Mouse (Mus musculus): ENCODE data around the gene Ube2q1. TPM values are rescaled to one million over a fixed set of nuclear protein-coding genes. Genes with fewer than 3 reads are reported as not detected.
A peak's percentile ranks its signal among the peaks of the same experiment; 100 is the strongest.

Gene Ube2q1
- polyA plus RNA-seq (2016; fragmentation: Nextera tagmentation; extraction: Ambion mirVana), result 15.6 and 16.0 TPM in 2 replicates

- peak within 1 kb of the TSS; percentile 89 for H3K4me3 ChIP-seq
- H3K27ac ChIP-seq, result peak within 1 kb of the TSS; percentile 99
- WGBS, result under 1% methylated on average over 82 of the region's 90 CpGs
- peaks cover 32% of the 10 kb centered on the region for H3K36me3 ChIP-seq
- no peaks in the 10 kb centered on the region for H3K9me3 ChIP-seq (replicated peaks)
- peaks cover 38% of the 10 kb centered on the region for H3K4me1 ChIP-seq
- H3K27me3 ChIP-seq (ENCODE audit: low read depth, poor library complexity, severe bottlenecking), result no peaks in the 10 kb centered on the region
- DNase-seq (ENCODE audit: low spot score), result peak; percentile 97
These were observed at the start of gene Ube2q1 for GRCm38 (mm10) chr3:89772968-89773709. Gene Ube2q1, plus strand, starts transcription at chr3:89773616.

- H3K27ac ChIP-seq, result no peak overlapping the region
- H3K36me3 ChIP-seq, result no peaks in the 10 kb centered on the region
- peaks cover 18% of the 10 kb centered on the region for H3K4me1 ChIP-seq
- no peaks in the 10 kb centered on the region for H3K9me3 ChIP-seq (replicated peaks)
- WGBS, result 28% methylated on average over 4 of the region's 4 CpGs
- no peak overlapping the region for H3K4me3 ChIP-seq
- no peaks in the 10 kb centered on the region for H3K27me3 ChIP-seq (ENCODE audit: low read depth, poor library complexity, severe bottlenecking)
- DNase-seq (ENCODE audit: low spot score), result no peak
These were observed 46.4 kb upstream of the Ube2q1 start for GRCm38 (mm10) chr3:89727028-89727427.

DNA sequence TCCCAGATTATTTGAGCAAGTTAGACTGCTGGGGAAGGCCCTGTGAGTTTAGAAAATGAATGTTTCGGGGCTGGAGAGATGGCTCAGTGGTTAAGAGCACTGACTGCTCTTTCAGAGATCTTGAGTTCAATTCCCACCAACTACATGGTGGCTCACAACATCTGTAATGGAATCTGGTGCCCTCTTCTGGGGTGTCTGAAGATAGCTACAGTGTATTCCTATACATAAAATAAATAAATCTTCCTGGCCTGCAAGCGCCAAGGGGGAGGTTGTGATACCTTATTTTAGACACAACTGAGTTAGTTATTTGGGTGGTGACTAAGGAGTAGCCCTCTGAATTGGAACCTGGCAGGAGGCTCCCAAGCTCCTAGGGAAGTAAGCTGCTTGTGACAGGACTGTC, 44.6 kb upstream of the Ube2q1 start:
- 87% methylated on average over 2 of the region's 2 CpGs for WGBS
- Histone ChIP-seq H3K9me3 (replicated peaks) (no peaks in the 10 kb centered on the region), H3K4me3 (no peak overlapping the region), H3K27ac (no peak overlapping the region), H3K36me3 (no peaks in the 10 kb centered on the region), H3K4me1 (peaks cover 18% of the 10 kb centered on the region), H3K27me3 (ENCODE audit: low read depth, poor library complexity, severe bottlenecking) (no peaks in the 10 kb centered on the region)
- no peak for DNase-seq (ENCODE audit: low spot score)

DNA sequence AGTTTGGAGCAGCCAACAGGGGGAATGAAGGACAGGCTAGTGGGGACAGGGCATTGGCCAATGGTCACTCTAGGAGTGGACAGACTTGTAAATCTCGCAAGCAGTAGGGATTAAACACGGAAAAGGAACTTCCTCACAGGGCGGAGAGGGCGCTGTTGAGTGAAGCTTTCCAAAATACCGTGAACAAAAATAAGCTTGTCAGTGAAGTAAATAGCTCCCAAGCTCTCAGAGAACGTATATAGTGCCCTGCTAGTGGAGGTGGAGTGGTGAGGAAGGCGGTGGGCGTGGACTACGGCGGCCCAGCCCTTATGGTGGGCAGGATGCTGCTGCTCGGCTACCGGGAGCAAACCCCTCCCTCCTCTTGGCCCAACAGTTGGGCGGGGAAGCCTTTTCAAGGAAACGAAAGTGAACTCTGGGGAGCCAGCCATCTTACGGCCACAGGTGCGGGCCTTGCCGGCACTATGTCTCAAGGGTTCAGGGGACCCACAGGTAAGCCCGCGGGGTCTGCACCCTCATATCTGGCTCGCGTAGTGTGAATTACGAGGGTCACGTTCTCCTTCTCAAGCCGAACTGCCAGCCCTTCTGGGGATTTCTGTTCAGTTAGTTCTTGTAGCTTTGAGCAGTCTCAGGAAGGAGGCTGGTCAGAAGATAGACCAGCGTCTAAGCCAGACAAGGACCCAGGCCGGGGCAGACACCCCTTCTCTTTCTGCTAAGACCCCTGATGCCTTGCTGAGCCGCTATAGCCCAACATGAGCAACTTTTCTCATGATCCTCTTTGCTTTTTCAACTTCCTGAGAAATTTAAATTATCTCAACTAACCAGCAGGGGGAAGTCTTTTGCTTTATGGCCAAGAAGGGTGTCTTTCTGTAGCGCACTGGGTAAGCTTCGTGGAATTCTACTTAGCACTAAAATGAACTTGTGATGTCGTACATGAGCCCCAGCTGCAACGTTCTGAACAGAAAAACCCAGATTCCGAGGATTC, 42.8 kb upstream of the Ube2q1 start:
- no peaks in the 10 kb centered on the region for H3K27me3 ChIP-seq (ENCODE audit: low read depth, poor library complexity, severe bottlenecking)
- H3K4me3 ChIP-seq, result peak overlapping the region; percentile 64
- H3K9me3 ChIP-seq (replicated peaks), result no peaks in the 10 kb centered on the region
- DNase-seq (ENCODE audit: low spot score), result peak; percentile 76
- H3K36me3 ChIP-seq, result peaks cover 7% of the 10 kb centered on the region
- 5% methylated on average over 32 of the region's 32 CpGs for WGBS
- peaks cover 18% of the 10 kb centered on the region for H3K4me1 ChIP-seq
- H3K27ac ChIP-seq, result peak overlapping the region; percentile 78

- 88% methylated on average over 4 of the region's 4 CpGs for WGBS
These were observed 41.3 kb upstream of the Ube2q1 start for GRCm38 (mm10) chr3:89732091-89732490.

DNA sequence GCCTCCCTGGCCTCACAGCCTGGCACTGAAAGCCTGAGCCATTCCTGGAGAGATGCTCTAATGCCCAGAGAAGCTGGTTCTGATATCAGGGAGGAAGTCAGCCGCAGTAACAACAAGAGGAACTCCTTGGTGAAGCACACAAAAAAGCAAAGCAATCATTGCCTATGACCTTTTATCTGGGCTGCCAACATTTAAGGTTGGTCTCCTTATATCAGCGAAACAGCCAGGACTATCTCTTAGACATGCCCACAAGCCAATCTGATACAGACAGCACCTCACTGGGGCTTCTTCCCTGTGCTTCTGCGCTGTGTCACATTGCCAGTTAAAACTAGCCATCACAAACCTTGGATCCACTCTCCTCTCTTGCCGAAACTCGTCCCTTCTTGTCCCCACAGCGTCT, 34.9 kb upstream of the Ube2q1 start:
- no peak overlapping the region for H3K4me3 ChIP-seq
- peaks cover 81% of the 10 kb centered on the region for H3K36me3 ChIP-seq
- WGBS, result 92% methylated on average over 6 of the region's 6 CpGs
- no peaks in the 10 kb centered on the region for H3K9me3 ChIP-seq (replicated peaks)
- H3K27ac ChIP-seq, result no peak overlapping the region
- no peak for DNase-seq (ENCODE audit: low spot score)
- no peaks in the 10 kb centered on the region for H3K27me3 ChIP-seq (ENCODE audit: low read depth, poor library complexity, severe bottlenecking)
- no peaks in the 10 kb centered on the region for H3K4me1 ChIP-seq

More at GRCm38 (mm10) chr3:89732091-89732490, 41.3 kb upstream of the Ube2q1 start:
- no peak for DNase-seq (ENCODE audit: low spot score)
- Histone ChIP-seq H3K27ac (no peak overlapping the region), H3K9me3 (replicated peaks) (no peaks in the 10 kb centered on the region), H3K4me3 (no peak overlapping the region), H3K27me3 (ENCODE audit: low read depth, poor library complexity, severe bottlenecking) (no peaks in the 10 kb centered on the region), H3K4me1 (peaks cover 18% of the 10 kb centered on the region), H3K36me3 (peaks cover 21% of the 10 kb centered on the region)

GRCm38 (mm10) chr3:89752307-89752706, 21.1 kb upstream of the Ube2q1 start:
- Histone ChIP-seq H3K4me3 (no peak overlapping the region), H3K27me3 (ENCODE audit: low read depth, poor library complexity, severe bottlenecking) (no peaks in the 10 kb centered on the region), H3K27ac (no peak overlapping the region), H3K9me3 (replicated peaks) (no peaks in the 10 kb centered on the region), H3K36me3 (peaks cover 55% of the 10 kb centered on the region), H3K4me1 (peaks cover 19% of the 10 kb centered on the region)
- 79% methylated on average over 1 of the region's 1 CpGs for WGBS
- DNase-seq (ENCODE audit: low spot score), result no peak

- DNase-seq (ENCODE audit: low spot score), result no peak
- WGBS, result 78% methylated on average over 6 of the region's 6 CpGs
- H3K27ac ChIP-seq, result no peak overlapping the region
- no peak overlapping the region for H3K4me3 ChIP-seq
- peaks cover 28% of the 10 kb centered on the region for H3K36me3 ChIP-seq
- peaks cover 13% of the 10 kb centered on the region for H3K4me1 ChIP-seq
- no peaks in the 10 kb centered on the region for H3K27me3 ChIP-seq (ENCODE audit: low read depth, poor library complexity, severe bottlenecking)
- H3K9me3 ChIP-seq (replicated peaks), result no peaks in the 10 kb centered on the region
These were observed 18.1 kb upstream of the Ube2q1 start for GRCm38 (mm10) chr3:89755283-89755682.

DNA sequence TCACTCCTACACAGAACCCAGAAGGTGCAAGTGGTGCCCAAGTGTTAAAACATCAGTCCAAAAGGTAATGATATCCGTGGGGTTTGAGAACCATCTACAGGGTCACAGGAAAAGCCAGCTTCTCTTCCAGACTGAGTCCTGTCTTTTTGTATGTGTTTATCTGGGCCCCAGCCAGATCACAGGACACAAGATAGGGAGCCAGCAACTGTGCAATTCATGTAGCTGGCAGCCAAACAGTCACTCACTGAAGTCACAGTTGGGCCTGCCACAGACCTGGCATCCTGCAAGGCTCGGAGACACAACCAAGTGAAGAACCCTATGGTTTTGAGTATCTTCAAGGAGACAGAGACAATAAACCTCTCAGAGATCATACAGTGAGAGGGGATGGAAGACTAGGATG, 15.6 kb upstream of the Ube2q1 start:
- no peak for DNase-seq (ENCODE audit: low spot score)
- Histone ChIP-seq H3K9me3 (replicated peaks) (no peaks in the 10 kb centered on the region), H3K27ac (no peak overlapping the region), H3K4me1 (peaks cover 18% of the 10 kb centered on the region), H3K36me3 (peaks cover 2% of the 10 kb centered on the region; the same call in 1 of the 2 replicates), H3K27me3 (ENCODE audit: low read depth, poor library complexity, severe bottlenecking) (0 out of 2 replicates have a peak, but pooled peaks cover under 1% of the 10 kb centered on the region), H3K4me3 (no peak overlapping the region)
- 82% methylated on average over 2 of the region's 2 CpGs for WGBS

DNA sequence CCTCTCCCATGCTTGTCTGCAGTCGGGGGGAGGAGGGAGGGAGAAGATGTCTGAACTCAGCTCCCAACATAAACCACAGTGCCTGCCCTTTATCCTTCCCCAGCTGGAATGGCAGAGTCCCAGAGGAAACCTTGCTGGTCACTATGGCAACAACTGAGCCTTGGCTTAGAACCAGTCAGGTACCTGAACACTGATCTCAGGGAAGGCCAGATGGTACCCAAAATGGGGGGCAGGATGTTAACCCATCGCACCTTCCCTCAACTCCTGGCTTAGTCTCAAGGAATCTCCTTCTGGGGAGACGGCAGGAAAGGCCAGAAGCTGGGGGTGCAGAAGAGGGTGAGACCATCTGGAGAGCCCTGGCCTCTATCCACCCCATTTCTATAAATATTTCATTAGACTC, 13.6 kb upstream of the Ube2q1 start:
- DNase-seq (ENCODE audit: low spot score), result no peak
- Histone ChIP-seq H3K4me1 (peaks cover 30% of the 10 kb centered on the region), H3K36me3 (no peaks in the 10 kb centered on the region), H3K27me3 (ENCODE audit: low read depth, poor library complexity, severe bottlenecking) (peaks cover 19% of the 10 kb centered on the region), H3K27ac (no peak overlapping the region), H3K4me3 (no peak overlapping the region), H3K9me3 (replicated peaks) (no peaks in the 10 kb centered on the region)
- 87% methylated on average over 2 of the region's 3 CpGs for WGBS

DNA sequence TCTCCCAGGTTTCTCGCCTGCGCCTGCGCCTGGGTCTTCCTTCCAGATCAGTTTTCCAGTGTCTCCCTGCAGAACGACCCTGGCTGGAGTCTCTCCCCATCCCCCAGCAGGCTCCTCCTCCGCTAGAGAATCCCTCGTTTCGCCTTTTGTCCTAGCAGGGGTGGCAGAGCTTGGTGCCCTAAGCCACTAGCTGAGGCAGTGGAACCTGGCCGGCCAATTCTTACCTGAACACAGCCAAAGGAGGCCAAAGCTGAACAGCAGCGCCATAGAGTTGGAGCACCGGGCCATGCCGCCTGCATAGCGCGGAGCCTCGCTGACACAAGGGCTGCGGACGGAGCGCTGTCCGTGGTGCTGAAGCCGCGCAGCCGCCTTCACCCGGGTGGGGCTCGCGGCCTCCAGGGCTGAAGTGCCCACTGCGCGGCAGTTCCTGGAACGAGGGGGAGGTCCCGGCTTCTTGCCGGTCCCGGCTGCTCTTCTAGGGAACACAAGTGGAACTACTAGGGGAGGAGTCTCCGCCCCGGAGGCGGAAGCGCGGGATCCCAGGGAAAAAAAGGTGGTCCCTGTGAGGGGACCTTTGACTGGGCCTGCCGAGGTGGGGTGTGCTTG, 9.2 kb upstream of the Ube2q1 start, which contains the start of gene Chrnb2:
TSS of gene Chrnb2 (minus strand) at position 514 of the 606 bp plus-strand sequence.
- H3K27ac ChIP-seq, result no peak within 1 kb of the TSS

GRCm38 (mm10) chr3:89769584-89769983, 3.8 kb upstream of the Ube2q1 start:
- Histone ChIP-seq H3K4me3 (no peak overlapping the region), H3K27me3 (ENCODE audit: low read depth, poor library complexity, severe bottlenecking) (peaks cover 12% of the 10 kb centered on the region), H3K4me1 (peaks cover 24% of the 10 kb centered on the region), H3K9me3 (replicated peaks) (no peaks in the 10 kb centered on the region), H3K36me3 (no peaks in the 10 kb centered on the region), H3K27ac (no peak overlapping the region)
- no peak for DNase-seq (ENCODE audit: low spot score)
- WGBS, result 70% methylated on average over 7 of the region's 7 CpGs

More for the DNA sequence above, 9.2 kb upstream of the Ube2q1 start, which contains the start of gene Chrnb2:
- Histone ChIP-seq H3K36me3 (no peaks in the 10 kb centered on the region), H3K4me1 (peaks cover 17% of the 10 kb centered on the region), H3K9me3 (replicated peaks) (no peaks in the 10 kb centered on the region), H3K27me3 (ENCODE audit: low read depth, poor library complexity, severe bottlenecking) (peaks cover 29% of the 10 kb centered on the region), H3K4me3 (peak within 1 kb of the TSS; percentile 30)
- under 1% methylated on average over 36 of the region's 36 CpGs for WGBS
- DNase-seq (ENCODE audit: low spot score), result peak; percentile 93
